Mouse (Mus musculus) stomach, postnatal 0 days (tissue): Measurements from ENCODE around the gene Gm7358. TPM values are rescaled to one million over a fixed set of nuclear protein-coding genes. Genes with fewer than 3 reads are reported as not detected.

ENCODE experiments used
- polyA plus RNA-seq: library from polyadenylated mRNA; unstranded; fragments of >200 nt; fragmentation: Nextera tagmentation; extraction: Ambion mirVana; gene quantifications from 2 replicates; pipeline ENCODE4 v1.2.1, GENCODE M21; 2015

Gm7358 gene
- polyA plus RNA-seq, 1 experiment from 2014 or later = not detected

Other genes with a start within 250 kb of the Gm7358 start
- not detected in 2 replicates for gene Gm7168, start 111.2 kb downstream of the Gm7358 start, polyA plus RNA-seq
- gene Gm7356, start 55.8 kb downstream of the Gm7358 start, polyA plus RNA-seq = not detected in 2 replicates
- gene Dact2, start 144.8 kb upstream of the Gm7358 start, polyA plus RNA-seq = 1.6 and 1.8 TPM in 2 replicates
- 58.6 and 59.2 TPM in 2 replicates for gene Smoc2, start 220.0 kb upstream of the Gm7358 start, polyA plus RNA-seq